Mouse (Mus musculus) forebrain, embryonic 13.5 days (tissue): ENCODE data around the gene Zfp260. TPM values are rescaled to one million over a fixed set of nuclear protein-coding genes. Genes with fewer than 3 reads are reported as not detected.
"Not testable (repeated sequence)": the region's sequence is repeated elsewhere in the genome, so short reads cannot be mapped to it uniquely, and the experiment has no call there.

Experiments
- ATAC-seq: fragments of 200-750 bp; cut with Nextera tagmentation; 2 replicates; pipeline ENCODE4 v1.8.0; 2017
- H3K27ac ChIP-seq: fragments of 300-500 bp; sonication (generic); 2 replicates; pipeline ENCODE4 v1.5.1; 2015; ENCODE audit warnings: inconsistent platforms, mild to moderate bottlenecking, moderate library complexity
- H3K27me3 ChIP-seq: fragments of 300-500 bp; sonication (generic); 2 replicates; pipeline ENCODE4 v1.6.1; 2015; ENCODE audit warnings: mild to moderate bottlenecking, inconsistent platforms
- H3K36me3 ChIP-seq: fragments of 300-500 bp; sonication (generic); 2 replicates; pipeline ENCODE4 v1.6.1; 2015; ENCODE audit warnings: mild to moderate bottlenecking, inconsistent platforms; ENCODE audit not compliant: poor library complexity, severe bottlenecking
- H3K4me1 ChIP-seq: fragments of 300-500 bp; sonication (generic); 2 replicates; pipeline ENCODE4 v1.6.1; 2015; ENCODE audit warnings: inconsistent platforms
- H3K4me2 ChIP-seq: fragments of 300-500 bp; sonication (generic); 2 replicates; pipeline ENCODE4 v1.6.1; 2015; ENCODE audit warnings: inconsistent platforms, mild to moderate bottlenecking, moderate library complexity
- H3K4me3 ChIP-seq: fragments of 300-500 bp; sonication (generic); 2 replicates; pipeline ENCODE4 v1.5.1; 2015; ENCODE audit warnings: mild to moderate bottlenecking, inconsistent platforms
- H3K9ac ChIP-seq: fragments of 300-500 bp; sonication (generic); 2 replicates; pipeline ENCODE4 v1.6.1; 2015; ENCODE audit warnings: mild to moderate bottlenecking, inconsistent platforms
- H3K9me3 ChIP-seq: fragments of 300-500 bp; sonication (generic); replicated peaks from 2 replicates; pipeline ENCODE4 v1.6.1; 2016; ENCODE audit warnings: inconsistent platforms
- WGBS: fragments of 180-500 bp; shearing (Covaris S2); methylation state at CpG from one replicate; pipeline ENCODE4 v1.1.7; 2015; 5-methylcytosine and 5-hydroxymethylcytosine counted together
- polyA plus RNA-seq: library from polyadenylated mRNA; unstranded; fragments of >200 nt; fragmentation: Nextera tagmentation; extraction: Ambion mirVana; gene quantifications from 2 replicates; pipeline ENCODE4 v1.2.1, GENCODE M21; 2015

The Zfp260 gene
- polyA plus RNA-seq, 1 experiment from 2014 or later = 118 TPM

DNA sequence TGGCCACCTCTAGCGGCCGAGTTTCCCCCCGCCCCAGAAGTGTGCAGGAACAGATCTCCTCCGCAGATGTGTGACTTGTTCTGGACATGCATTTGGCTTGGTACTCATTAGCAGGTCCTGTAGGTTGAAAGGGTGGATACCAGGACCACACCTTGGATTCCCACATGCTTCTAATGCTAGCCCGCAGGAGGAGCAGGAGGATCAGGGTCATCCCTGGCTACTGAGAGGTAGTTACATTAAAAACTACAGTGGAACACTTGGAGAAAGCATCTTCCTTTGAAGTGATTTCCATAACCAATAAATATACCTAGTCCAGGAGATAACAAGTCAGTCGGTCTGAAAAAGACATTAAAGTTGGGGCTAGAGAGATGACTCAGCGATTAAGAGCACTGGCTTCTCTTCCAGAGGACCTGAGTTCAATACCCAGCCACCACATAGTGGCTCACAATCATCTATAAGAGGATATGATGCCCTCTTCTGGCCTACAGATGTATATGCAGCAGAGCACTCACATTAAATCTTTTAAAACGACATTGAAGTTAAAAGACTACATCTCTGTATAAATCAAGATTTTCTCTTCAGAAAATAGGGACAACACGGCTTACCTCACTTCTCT is 3.5 kb upstream of the Zfp260 start:
- no peak for ATAC-seq
- H3K9ac ChIP-seq = peak overlapping the region; percentile 81; the same call in 1 of the 2 replicates
- no peaks in the 10 kb centered on the region for H3K9me3 ChIP-seq
- H3K4me2 ChIP-seq = peak overlapping the region; percentile 73
- peak overlapping the region; percentile 88 for H3K27ac ChIP-seq
- WGBS = 8% methylated on average over 9 of the region's 9 CpGs
- peaks cover 11% of the 10 kb centered on the region for H3K36me3 ChIP-seq
- H3K27me3 ChIP-seq = no peaks in the 10 kb centered on the region
- H3K4me3 ChIP-seq = peak overlapping the region; percentile 68
- H3K4me1 ChIP-seq = peaks cover 34% of the 10 kb centered on the region

DNA sequence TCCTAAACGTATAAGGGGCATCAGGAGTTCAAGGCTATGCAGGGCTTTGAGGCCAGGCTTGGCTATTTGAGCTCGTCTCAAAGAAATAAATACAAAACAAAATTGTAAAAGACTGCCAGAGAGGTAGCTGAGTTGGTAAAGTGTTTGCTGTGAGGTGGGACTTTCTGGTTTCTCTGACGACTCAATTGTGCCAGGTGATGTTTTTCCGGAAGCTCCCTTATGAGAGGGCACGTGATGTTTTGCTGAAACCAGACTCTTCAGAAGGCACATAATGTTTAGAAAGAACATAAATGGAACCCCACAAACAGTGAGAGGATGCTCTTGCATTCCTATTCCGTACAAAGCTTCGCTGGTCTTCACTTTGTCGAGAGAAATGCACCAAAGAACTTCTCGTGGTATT is 1.9 kb upstream of the Zfp260 start:
- no peak overlapping the region for H3K4me3 ChIP-seq
- H3K27me3 ChIP-seq = no peaks in the 10 kb centered on the region
- H3K27ac ChIP-seq = no peak overlapping the region
- H3K4me2 ChIP-seq = no peak overlapping the region
- no peak for ATAC-seq
- peaks cover 42% of the 10 kb centered on the region for H3K4me1 ChIP-seq
- no peak overlapping the region for H3K9ac ChIP-seq
- peaks cover 4% of the 10 kb centered on the region for H3K36me3 ChIP-seq
- H3K9me3 ChIP-seq = no peaks in the 10 kb centered on the region
- 85% methylated on average over 9 of the region's 9 CpGs for WGBS

DNA sequence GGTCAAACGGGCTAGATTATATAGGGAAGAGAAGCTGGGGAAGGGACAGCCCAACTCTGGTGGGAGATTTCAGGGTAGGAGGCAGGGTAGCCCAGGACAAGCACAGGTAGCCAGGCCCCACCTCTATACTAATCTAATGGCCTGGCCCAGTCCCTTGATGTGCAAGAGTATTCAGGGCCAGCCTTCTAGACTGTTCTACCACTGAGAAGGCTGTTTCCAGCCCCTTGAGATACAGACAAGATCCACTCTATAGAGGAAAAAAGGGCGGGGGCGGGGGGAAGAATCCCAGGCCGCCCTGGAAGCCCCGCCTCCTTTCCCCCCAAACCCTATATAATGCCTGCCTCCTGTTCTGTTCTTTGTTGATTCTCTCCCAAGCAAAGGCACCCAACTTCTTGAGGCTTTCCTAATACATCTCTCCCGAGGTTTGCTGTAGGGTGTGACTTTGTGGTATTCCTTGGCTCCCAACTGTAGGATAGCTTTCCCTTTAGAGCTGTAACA is 610 bp upstream of the Zfp260 start:
- H3K4me3 ChIP-seq = peak overlapping the region; percentile 57
- peak overlapping the region; percentile 81 for H3K4me2 ChIP-seq
- peaks cover 36% of the 10 kb centered on the region for H3K4me1 ChIP-seq
- 65% methylated on average over 6 of the region's 6 CpGs for WGBS
- H3K27ac ChIP-seq = peak overlapping the region; percentile 98; the same call in 1 of the 2 replicates
- H3K9ac ChIP-seq = no peak overlapping the region
- ATAC-seq = no peak
- no peaks in the 10 kb centered on the region for H3K27me3 ChIP-seq
- H3K36me3 ChIP-seq = peaks cover 15% of the 10 kb centered on the region
- no peaks in the 10 kb centered on the region for H3K9me3 ChIP-seq

DNA sequence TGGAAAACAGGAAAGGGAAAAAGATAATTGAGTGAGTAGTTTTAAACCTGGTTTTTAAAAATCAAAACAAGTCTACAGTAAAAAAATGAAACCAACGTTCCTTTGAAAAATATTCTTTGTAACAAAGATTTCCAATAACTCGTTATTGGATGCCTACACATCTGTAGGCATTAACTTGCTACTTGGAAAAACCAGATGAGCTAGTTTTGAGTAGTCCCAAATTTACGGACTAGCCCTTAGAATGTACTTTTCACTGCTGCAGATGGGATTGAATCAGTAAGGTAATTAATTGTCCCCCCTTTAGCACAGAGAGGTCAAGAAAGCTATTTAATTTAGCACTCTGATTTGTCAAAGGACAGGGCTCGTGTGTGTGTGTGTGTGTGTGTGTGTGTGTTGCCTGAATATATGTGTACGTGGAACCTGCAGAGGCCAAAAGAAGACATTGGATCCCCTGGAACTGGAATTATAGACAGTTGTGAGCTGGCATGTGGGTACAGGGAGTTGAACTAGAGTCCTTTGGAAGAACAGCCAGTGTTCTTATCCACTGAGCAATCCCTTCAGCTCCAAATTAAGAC is 1.1 kb downstream of the Zfp260 start:
- peaks cover 30% of the 10 kb centered on the region for H3K4me1 ChIP-seq
- ATAC-seq = no peak
- peak overlapping the region; percentile 81 for H3K4me2 ChIP-seq
- under 1% methylated on average over 5 of the region's 5 CpGs for WGBS
- H3K27ac ChIP-seq = peak overlapping the region; percentile 98; the same call in 1 of the 2 replicates
- H3K36me3 ChIP-seq = peaks cover 32% of the 10 kb centered on the region
- H3K9me3 ChIP-seq = no peaks in the 10 kb centered on the region
- H3K27me3 ChIP-seq = no peaks in the 10 kb centered on the region
- H3K4me3 ChIP-seq = peak overlapping the region; percentile 57
- peak overlapping the region; percentile 82 for H3K9ac ChIP-seq

DNA sequence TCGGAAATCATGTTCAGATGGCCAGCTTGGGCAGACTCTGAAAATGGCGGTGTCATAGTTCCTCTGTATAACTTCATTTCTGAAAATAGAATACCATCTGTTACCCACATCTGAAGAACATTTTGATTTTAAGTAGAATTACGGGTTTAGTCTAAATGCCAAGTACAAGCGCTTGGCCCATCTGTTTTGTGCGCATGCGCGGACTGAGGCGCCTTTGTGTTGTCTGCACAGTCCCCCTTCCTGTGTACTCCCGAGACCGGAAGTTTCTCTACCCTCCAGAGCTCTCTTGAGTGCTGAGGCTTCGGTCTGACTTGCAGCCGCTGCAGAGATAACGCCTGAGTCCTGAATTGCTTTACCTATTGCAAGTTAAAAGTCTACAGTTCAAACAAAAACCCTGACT is 4.7 kb downstream of the Zfp260 start:
- H3K36me3 ChIP-seq = peaks cover 64% of the 10 kb centered on the region
- no peak overlapping the region for H3K4me2 ChIP-seq
- H3K4me1 ChIP-seq = peaks cover 26% of the 10 kb centered on the region
- 92% methylated on average over 13 of the region's 13 CpGs for WGBS
- no peak overlapping the region for H3K4me3 ChIP-seq
- H3K9me3 ChIP-seq = peaks cover 14% of the 10 kb centered on the region; the same call in 1 of the 2 replicates
- H3K9ac ChIP-seq = no peak overlapping the region
- H3K27ac ChIP-seq = no peak overlapping the region
- H3K27me3 ChIP-seq = no peaks in the 10 kb centered on the region
- no peak for ATAC-seq

DNA sequence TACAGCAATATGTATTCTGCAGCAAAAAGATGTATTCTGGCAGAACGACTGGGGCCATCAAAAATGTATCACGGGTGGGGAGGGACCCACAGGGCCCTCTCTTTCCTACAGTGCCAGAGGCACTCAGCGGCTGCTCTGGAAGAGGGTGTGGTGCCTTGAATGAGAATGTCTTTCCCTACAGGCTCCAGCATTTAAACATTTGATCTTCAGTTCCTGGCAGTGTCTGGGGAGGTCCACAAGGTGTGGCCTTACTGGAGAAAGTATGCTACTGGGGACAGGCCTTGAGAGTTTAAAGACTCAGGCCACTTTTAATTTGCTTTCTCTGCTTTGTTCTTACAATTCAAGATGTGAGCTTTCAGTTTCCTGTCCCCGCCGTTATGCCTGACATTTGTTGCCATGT is 21.5 kb downstream of the Zfp260 start:
- WGBS = 95% methylated on average over 5 of the region's 5 CpGs
- Histone ChIP-seq H3K36me3 (no peaks in the 10 kb centered on the region), H3K4me2 (no peak overlapping the region), H3K27ac (no peak overlapping the region), H3K9me3 (no peaks in the 10 kb centered on the region; the same call in 1 of the 2 replicates), H3K4me3 (no peak overlapping the region), H3K4me1 (no peaks in the 10 kb centered on the region), H3K27me3 (no peaks in the 10 kb centered on the region), H3K9ac (no peak overlapping the region)
- ATAC-seq = no peak

DNA sequence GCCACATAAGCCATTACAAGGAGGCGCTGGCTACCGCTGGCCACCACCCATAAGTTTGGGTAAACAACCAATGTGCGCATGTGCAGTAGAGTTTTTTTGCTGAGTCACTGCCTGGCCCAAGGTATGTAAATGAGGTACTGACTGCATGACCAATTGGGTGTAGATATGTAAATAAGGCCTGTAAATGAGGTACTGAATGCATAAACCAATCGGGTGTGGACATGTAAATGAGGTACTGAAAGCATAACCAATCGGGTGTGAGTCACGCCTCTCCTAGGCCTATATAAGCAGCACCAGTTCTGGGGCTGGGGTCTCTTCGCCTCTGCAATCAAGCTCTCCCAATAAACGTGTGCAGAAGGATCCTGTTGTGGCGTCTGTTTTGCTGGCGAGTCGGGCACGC is 23.4 kb downstream of the Zfp260 start:
- not testable (repeated sequence) for H3K9me3 ChIP-seq, H3K9ac ChIP-seq, H3K4me3 ChIP-seq, H3K27ac ChIP-seq, H3K36me3 ChIP-seq, H3K4me2 ChIP-seq, H3K4me1 ChIP-seq, H3K27me3 ChIP-seq, ATAC-seq
- 94% methylated on average over 12 of the region's 12 CpGs for WGBS

DNA sequence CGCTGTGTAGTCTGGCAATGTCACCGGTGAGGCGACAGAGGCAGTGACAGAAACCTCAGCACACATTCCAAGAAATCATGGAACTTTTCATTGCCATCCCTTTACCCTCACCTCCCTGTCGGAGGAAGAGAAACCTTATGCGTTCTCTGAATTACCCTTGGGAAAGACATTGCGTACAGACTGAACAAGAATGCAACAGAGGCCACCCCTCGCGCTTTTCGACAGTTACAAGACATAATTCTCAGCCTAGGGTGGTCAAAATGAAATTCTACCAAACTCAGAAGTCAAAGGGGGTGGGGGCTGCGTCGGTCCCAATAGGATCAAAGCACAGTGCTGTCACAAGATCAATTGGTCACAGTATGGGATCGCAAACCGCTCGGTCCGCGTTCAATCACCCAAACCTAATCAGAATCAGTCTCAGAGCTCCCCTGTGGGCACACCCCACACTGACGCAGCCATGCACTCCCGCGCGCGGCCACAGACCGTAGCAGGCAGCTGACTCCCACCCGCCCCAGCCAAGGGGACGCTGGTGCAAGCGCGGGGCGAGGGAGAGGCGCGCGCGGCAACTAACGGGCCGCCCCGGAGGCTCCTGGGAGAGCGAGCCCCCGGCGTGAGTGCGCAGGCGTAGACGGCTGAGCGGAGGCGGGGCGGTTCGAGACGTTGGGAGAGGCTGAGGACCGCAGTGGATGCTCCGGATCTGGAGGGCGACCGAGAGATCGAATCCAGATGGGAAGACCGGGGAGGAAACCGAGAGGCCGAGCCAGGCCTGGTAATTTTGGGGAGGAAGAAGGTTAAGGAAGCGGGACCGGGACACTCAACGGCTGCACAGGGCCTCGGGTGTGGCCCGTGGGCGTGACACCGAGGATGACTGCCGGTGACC is 27.0 kb downstream of the Zfp260 start, which contains the start of gene Zfp382:
Gene Zfp382 (plus strand): TSS at position 635 of the 880 bp plus-strand sequence.
- no peaks in the 10 kb centered on the region for H3K9me3 ChIP-seq
- peak within 1 kb of the TSS; percentile 70 for H3K27ac ChIP-seq
- no peaks in the 10 kb centered on the region for H3K27me3 ChIP-seq
- peak within 1 kb of the TSS; percentile 86 for H3K9ac ChIP-seq
- H3K4me2 ChIP-seq = peak within 1 kb of the TSS; percentile 74
- peak; percentile 99 for ATAC-seq
- peaks cover 13% of the 10 kb centered on the region; the same call in 1 of the 2 replicates for H3K36me3 ChIP-seq
- WGBS = under 1% methylated on average over 61 of the region's 61 CpGs
- peak within 1 kb of the TSS; percentile 78 for H3K4me3 ChIP-seq
- H3K4me1 ChIP-seq = peaks cover 6% of the 10 kb centered on the region

DNA sequence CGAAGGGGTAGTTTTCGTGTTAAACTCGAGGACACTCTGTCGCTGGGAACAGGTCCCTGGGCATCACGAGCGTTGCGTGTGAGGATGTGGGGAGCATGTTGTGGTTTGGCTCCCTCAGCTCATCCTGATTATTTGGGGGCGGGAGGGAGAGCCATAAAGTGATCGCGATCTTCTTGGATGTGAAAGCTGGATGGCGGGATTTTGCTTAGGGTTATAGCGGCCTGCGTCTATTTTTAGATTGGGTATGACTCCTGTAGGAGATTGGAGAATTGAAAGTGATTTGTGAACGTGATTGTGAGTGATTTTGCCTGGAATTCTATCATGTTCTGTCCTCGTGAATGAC is 27.6 kb downstream of the Zfp260 start:
- Histone ChIP-seq H3K36me3 (peaks cover 19% of the 10 kb centered on the region), H3K4me2 (peak overlapping the region; percentile 74), H3K27ac (peak overlapping the region; percentile 70), H3K27me3 (no peaks in the 10 kb centered on the region), H3K9ac (peak overlapping the region; percentile 86), H3K4me1 (peaks cover 6% of the 10 kb centered on the region), H3K9me3 (no peaks in the 10 kb centered on the region), H3K4me3 (peak overlapping the region; percentile 78)
- ATAC-seq = no peak
- 6% methylated on average over 15 of the region's 15 CpGs for WGBS

DNA sequence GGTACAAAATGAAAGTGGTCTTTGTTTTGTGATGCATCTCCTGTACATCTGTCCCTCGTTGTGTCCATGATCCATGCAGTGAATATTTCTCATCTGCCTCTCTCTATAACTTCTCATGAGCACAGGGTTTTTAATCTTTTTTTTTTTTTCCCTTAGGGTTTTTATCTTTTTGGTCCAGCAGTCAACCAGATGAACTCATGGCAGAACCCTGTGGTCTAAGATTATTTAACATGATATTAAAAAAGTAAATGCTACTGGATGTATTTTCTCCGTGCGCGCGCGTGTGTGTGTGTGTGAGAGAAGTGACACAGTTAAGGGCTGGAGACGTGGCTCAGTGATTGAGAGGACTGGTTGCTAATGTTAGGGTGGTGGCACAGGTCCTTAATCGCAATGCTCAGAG is 35.3 kb downstream of the Zfp260 start:
- no peak overlapping the region for H3K9ac ChIP-seq
- H3K4me1 ChIP-seq = no peaks in the 10 kb centered on the region
- H3K27me3 ChIP-seq = no peaks in the 10 kb centered on the region
- H3K4me2 ChIP-seq = no peak overlapping the region
- no peak for ATAC-seq
- H3K4me3 ChIP-seq = no peak overlapping the region
- no peak overlapping the region for H3K27ac ChIP-seq
- no peaks in the 10 kb centered on the region for H3K9me3 ChIP-seq
- peaks cover 91% of the 10 kb centered on the region for H3K36me3 ChIP-seq
- 96% methylated on average over 8 of the region's 8 CpGs for WGBS

DNA sequence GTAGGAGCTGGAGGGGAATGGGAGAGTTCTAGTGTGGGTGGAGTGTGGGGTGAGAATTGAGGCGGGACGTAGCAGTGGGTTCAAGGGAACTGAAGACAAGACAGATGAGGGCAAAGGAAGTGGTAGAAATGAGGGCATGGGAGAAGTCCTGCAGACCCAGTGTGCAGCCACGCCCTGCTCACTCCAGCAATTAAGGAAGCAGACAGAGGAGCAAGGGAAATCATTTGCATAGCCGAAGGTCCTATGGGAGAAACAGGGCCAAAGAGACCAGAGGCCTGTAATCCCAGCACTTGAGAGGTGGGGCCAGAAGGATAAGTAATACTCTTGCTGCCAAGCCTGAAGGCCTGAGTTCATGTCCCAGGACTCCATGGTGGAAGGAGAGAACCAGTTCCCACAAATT is 37.8 kb downstream of the Zfp260 start:
- Histone ChIP-seq H3K9ac (no peak overlapping the region), H3K36me3 (peaks cover 92% of the 10 kb centered on the region), H3K27me3 (no peaks in the 10 kb centered on the region), H3K4me1 (no peaks in the 10 kb centered on the region), H3K4me3 (no peak overlapping the region), H3K9me3 (no peaks in the 10 kb centered on the region), H3K27ac (no peak overlapping the region), H3K4me2 (no peak overlapping the region)
- no peak for ATAC-seq
- 96% methylated on average over 4 of the region's 4 CpGs for WGBS

DNA sequence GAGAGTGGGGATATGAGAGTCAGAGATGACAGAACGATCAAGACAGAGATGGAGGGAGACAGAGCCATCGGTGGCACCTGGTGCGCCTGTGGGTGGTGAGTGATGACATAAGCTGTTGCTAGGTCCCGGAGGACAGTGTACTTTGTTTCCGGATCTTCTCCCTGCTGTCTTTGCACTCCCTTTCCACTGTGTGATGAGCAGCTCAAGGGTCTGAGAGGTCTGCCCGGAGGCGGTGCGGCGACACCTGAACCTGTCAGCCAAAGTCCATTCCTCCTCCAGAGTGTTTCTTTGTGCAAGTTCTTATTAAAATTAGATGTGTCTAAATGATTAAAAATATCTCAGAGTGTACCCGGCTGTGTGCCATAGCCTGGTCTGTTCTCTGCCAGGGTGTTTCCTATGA is 42.2 kb downstream of the Zfp260 start:
- H3K9me3 ChIP-seq = no peaks in the 10 kb centered on the region
- H3K27ac ChIP-seq = no peak overlapping the region
- no peak overlapping the region for H3K4me2 ChIP-seq
- no peak overlapping the region for H3K9ac ChIP-seq
- H3K4me3 ChIP-seq = no peak overlapping the region
- no peak for ATAC-seq
- 89% methylated on average over 10 of the region's 10 CpGs for WGBS
- H3K27me3 ChIP-seq = no peaks in the 10 kb centered on the region
- peaks cover 91% of the 10 kb centered on the region for H3K36me3 ChIP-seq
- no peaks in the 10 kb centered on the region for H3K4me1 ChIP-seq
